Mouse (Mus musculus): ENCODE measurements around the gene Tmem95.
"Not testable (repeated sequence)": the region's sequence is repeated elsewhere in the genome, so short reads cannot be mapped to it uniquely, and the experiment has no call there.

Tmem95 gene

GRCm38 (mm10) chr11:69877878-69878277, at the start of gene Tmem95:
TSS of gene Tmem95 (minus strand) at chr11:69878018.
- DNase-seq, result no peak

GRCm38 (mm10) chr11:69927501-69927900, 49.7 kb upstream of the Tmem95 start:
- no peak for DNase-seq

GRCm38 (mm10) chr11:69922796-69923195, 45.0 kb upstream of the Tmem95 start:
- DNase-seq, result no peak

DNA sequence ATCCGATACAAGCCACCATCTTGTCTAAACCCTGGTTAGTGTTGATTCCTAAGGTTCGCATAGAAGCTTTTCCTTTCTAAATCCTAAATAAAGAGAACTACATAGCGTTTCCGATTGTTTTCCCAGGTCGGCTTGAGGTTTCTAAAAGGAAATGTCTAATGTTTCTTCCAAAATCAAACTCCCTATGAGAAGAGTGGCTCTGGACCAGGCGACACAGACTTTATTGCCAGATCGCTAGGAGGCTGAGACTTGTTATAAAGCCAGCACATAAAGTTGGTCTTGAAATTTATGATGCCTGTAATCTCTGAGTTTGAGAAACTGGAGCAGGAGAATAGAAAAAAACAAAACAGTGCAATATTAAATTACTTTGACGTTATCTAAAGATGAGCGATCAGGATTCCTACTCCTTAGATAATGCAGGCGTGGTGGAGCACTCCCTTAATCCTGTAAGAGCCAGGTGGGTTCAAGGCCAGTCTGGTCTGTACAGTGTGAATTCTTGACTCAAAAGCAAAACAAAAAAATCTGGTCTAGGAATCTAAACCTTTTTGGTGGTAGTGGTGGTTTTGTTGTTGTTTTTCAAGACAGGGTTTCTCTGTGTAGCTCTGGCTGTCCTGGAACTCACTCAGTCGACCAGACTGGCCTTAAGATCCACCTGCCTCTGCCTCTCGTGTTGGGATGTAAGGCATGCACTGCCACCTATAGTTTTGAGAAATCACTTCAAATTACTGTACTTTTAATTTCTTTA, 44.4 kb upstream of the Tmem95 start:
- DNase-seq, result no peak

GRCm38 (mm10) chr11:69921114-69922011, 43.5 kb upstream of the Tmem95 start, which contains the start of gene Eif5a:
TSS of gene Eif5a (minus strand) at chr11:69921958.
- peak; percentile 100 for DNase-seq

GRCm38 (mm10) chr11:69920266-69921031, 42.6 kb upstream of the Tmem95 start:
- DNase-seq, result peak; percentile 64

- DNase-seq, result no peak
Observed at GRCm38 (mm10) chr11:69919661-69920265, 41.9 kb upstream of the Tmem95 start.

DNA sequence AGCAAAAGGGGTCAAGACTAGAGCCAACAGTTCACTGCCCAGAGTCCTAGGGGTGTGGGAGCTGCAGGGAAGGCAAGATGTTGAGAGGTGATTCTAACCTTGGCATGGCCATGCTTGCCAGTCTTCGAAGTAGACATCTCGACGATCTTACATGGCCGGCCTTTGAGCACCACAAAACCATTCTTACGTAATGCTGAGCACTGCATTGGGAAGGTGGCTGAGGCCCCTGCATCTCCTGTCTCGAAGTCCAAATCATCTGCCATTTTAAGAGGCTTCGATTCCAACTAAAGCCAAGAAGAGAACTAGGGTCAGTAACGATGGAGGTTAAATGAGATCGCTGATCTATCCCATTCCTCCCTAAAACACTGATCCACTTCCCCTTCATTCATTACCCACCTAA, 41.2 kb upstream of the Tmem95 start:
- DNase-seq, result no peak

- DNase-seq, result no peak
Observed at GRCm38 (mm10) chr11:69918118-69918517, 40.3 kb upstream of the Tmem95 start.

GRCm38 (mm10) chr11:69917379-69917948, 39.6 kb upstream of the Tmem95 start:
- DNase-seq, result no peak

DNA sequence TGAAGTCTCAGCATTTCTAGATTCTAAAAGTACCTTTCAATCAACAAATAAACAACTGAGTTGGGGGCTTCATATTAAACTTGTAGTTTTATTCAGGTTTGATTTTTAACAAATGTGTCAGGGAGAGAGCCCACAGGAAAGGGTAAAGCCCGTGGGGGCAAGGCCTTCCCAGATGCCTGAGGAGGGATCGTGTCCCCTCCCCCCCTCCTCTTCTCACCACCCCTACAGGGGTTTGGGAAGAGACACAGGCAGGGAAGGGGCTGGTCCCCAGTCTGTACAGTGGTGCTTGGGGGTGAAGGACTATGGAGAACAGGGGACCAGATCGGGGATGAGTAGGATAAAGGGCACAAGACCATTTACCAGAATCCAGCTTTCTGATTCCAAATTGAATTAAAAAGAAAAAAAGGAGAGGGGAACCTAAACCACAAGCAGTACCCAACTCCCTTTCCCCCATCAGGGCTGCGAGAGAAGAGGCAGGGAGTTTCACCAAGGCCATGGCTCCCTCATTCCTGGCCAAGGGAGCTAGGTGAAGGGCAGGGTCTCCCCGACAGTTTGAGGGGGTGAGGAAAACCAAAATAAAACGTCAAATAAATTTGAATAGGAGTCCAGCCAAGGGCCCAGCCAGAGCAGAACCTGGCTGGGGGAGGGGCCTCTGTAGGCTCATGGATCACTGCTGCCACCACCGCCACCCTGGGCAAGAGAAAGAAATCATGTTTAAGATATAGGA, 39.0 kb upstream of the Tmem95 start:
- not testable (repeated sequence) for DNase-seq

- no peak for DNase-seq
Observed at GRCm38 (mm10) chr11:69915667-69916627, 38.1 kb upstream of the Tmem95 start.

- DNase-seq, result no peak
Observed at GRCm38 (mm10) chr11:69914917-69915430, 37.2 kb upstream of the Tmem95 start.

GRCm38 (mm10) chr11:69914372-69914764, 36.5 kb upstream of the Tmem95 start:
- DNase-seq, result no peak

DNA sequence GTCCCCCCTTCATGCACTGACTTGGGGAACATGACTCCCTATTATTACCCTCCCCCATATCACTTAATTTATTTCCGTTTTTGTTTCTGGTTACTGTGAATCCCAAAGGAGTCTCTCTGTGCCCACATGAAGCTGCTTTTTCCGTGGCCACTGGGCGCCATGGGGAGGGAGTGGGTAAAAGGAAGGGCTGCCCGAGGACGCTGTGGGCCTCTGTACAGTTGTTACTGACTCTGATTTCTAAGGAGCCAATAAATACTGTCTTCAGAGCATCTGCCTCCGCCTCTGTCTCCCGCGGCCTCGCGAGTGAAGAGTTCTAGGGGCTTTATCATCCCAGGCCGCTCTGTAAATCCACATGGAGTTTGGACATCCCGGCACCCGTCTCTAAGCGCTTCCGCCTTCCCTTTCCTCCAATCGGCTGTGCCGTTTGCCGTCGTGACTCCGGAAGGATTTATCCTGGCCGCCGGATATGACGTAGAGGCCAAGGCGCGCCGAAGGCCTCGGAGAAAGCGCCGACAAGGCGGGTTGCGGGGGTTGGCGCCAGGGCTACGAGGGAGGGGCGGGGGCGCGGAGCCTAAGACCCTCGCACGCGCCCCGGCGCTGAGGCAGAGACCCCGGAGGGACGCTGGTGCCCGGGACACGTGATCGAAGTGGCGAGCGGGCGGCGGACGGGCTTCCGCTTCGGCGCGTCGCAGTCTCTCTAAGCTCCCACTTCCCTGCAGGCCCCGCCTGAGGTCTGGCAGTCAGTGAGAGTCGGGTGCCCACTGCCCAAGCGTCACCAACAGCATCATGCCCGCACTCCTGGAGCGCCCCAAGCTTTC, 35.9 kb upstream of the Tmem95 start, which contains the start of gene Gps2:
Gene Gps2, plus strand, starts transcription at position 335 of the 818 bp plus-strand sequence.
- peak; percentile 90 for DNase-seq

DNA sequence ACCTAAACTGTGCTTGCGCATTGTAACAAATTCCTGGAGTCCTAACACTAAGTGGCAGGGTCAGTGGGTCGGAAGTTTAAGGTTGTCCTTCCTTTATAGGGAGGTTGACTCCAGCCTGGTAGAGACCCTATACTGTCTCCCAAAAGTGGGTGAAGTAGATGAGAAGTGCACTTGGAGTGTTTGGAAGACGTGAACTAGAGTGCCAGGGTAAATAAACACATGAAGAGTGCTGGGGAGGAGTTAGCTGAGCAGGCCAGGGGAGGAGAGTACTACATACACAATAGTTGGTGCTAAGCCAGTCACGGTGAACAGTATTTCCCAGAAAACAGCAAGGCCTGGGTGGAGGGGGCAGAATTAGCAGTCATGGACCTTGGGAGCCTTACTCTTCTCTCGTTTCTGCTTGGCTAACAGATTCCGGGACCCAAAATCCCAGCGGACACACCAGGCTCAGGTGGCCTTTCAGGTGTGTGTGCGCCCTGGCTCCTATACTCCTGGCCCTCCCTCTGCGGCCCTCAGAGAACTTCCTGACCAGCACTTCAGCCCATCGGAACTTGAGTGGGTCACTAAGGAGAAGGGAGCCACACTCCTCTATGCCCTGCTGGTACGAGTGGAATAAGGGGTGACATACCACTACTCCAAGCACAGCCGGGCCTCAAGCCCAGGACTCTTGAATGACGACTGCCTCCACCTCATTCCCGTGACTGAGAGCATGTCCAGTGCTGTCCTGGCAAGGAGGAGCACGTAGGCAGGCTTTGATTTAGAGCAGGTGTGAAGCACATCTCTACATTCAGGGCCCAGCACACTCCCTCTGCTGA, 35.1 kb upstream of the Tmem95 start:
- no peak for DNase-seq

DNA sequence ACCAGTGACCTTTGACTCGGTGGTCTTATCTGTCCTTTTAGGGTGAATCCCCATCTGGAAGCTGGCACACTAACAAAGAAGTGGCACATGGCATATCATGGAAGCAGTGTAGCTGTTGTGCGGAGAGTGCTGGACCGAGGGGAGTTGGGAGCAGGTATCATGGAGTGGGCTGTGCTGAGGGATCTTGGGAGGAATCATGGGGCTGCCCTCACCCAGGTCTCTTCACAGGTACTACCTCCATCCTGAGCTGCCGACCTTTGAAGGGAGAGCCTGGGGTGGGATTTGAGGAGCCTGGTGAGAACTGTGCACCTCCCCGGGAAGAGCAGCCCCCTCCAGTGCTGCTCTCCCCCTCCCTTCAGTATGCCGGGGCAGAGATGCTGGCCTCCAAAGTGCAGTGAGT, 33.9 kb upstream of the Tmem95 start:
- no peak for DNase-seq

Measured in right cerebral cortex, postnatal 4 days (tissue).